Comparison of ENCODE assay signal across 10 mouse cellular contexts in genomic region chr19:59198161-59198560, GRCm38 (mm10). TPM values are rescaled to one million over a fixed set of nuclear protein-coding genes. Genes with fewer than 3 reads are reported as not detected.
A peak's percentile ranks its signal among the peaks of the same experiment; 100 is the strongest.
DNase-seq lines count a peak whose midpoint lies in the region; ATAC-seq and TF ChIP-seq lines count a peak whose summit lies in the region.
"Had no signal": no experiment of that assay in that cellular context is flagged by ENCODE, and none has a peak within 500 bp of the region (broad histone marks: within the 10 kb centered on the region; RNA-seq: fewer than 3 reads in every experiment).

No protein-coding gene starts in this region.

- no peak overlapping the region for H3K27ac ChIP-seq in intestine, postnatal 0 days (ENCODE audit: low read depth, low read length)
- no peak overlapping the region for H3K27ac ChIP-seq in intestine, embryonic 15.5 days
- H3K27ac ChIP-seq: heart, embryonic 13.5 days; neural tube, embryonic 12.5 days had no signal

- 37% methylated on average over 7 of the region's 7 CpGs for WGBS in intestine, postnatal 0 days
- WGBS in intestine, embryonic 15.5 days = 39% methylated on average over 7 of the region's 7 CpGs

- H3K9me3 ChIP-seq in intestine, postnatal 0 days (ENCODE audit: control insufficient read depth) = no peaks in the 10 kb centered on the region
- no peaks in the 10 kb centered on the region for H3K9me3 ChIP-seq in intestine, embryonic 15.5 days
- H3K9me3 ChIP-seq: neural tube, embryonic 12.5 days had no signal

- no peak overlapping the region for H3K4me3 ChIP-seq in intestine, postnatal 0 days (ENCODE audit: low read depth, low read length)
- H3K4me3 ChIP-seq in intestine, embryonic 15.5 days (replicated peaks) = no peak overlapping the region
- H3K4me3 ChIP-seq: heart, embryonic 13.5 days; neural tube, embryonic 12.5 days had no signal

- no peaks in the 10 kb centered on the region for H3K36me3 ChIP-seq in intestine, postnatal 0 days (ENCODE audit: control insufficient read depth, insufficient read depth)
- no peaks in the 10 kb centered on the region for H3K36me3 ChIP-seq in intestine, embryonic 15.5 days
- H3K36me3 ChIP-seq: heart, embryonic 13.5 days; neural tube, embryonic 12.5 days had no signal

- DNase-seq in MEL-GATA-1-ER (ENCODE audit: extremely low read depth, low read depth) = peak; percentile 10
- DNase-seq in c-Kit-positive CD71-positive TER-119-negative erythroid progenitor cells, embryonic 14.5 days (ENCODE audit: low read depth) = peak; percentile 33
- DNase-seq in induced T-regulatory cell, adult 2 months (ENCODE audit: low read depth) = peak; percentile 73
- peak; percentile 78 for DNase-seq in lung, postnatal 14 days
- DNase-seq in spleen, postnatal 14 days (ENCODE audit: low spot score in 2 of 2) = peak; percentile 24 to 44

- H3K4me1 ChIP-seq in intestine, postnatal 0 days (replicated peaks; ENCODE audit: control insufficient read depth, insufficient read depth, low read length) = no peaks in the 10 kb centered on the region
- peaks cover 8% of the 10 kb centered on the region for H3K4me1 ChIP-seq in intestine, embryonic 15.5 days (replicated peaks)
- H3K4me1 ChIP-seq: neural tube, embryonic 12.5 days had no signal

- no peak overlapping the region for H3K9ac ChIP-seq in intestine, postnatal 0 days (ENCODE audit: low read depth, low read length)
- no peak overlapping the region for H3K9ac ChIP-seq in intestine, embryonic 15.5 days
- H3K9ac ChIP-seq: heart, embryonic 13.5 days; neural tube, embryonic 12.5 days had no signal

- ATAC-seq in intestine, postnatal 0 days = no peak
- ATAC-seq in intestine, embryonic 15.5 days = no peak
- no peak for ATAC-seq in inflammation-experienced regulatory T-cells, adult 6 months

- H3K27me3 ChIP-seq in intestine, postnatal 0 days (replicated peaks; ENCODE audit: control insufficient read depth, insufficient read depth, low read length) = peaks cover 49% of the 10 kb centered on the region
- peaks cover 47% of the 10 kb centered on the region for H3K27me3 ChIP-seq in intestine, embryonic 15.5 days (replicated peaks)

- peak; percentile 91 for TF ChIP-seq CTCF in intestine, postnatal 0 days (IDR thresholded peaks at IDR 0.05; ENCODE audit: low read depth)

- no peak overlapping the region for H3K4me2 ChIP-seq in intestine, postnatal 0 days (replicated peaks; ENCODE audit: low read depth)
- no peak overlapping the region for H3K4me2 ChIP-seq in intestine, embryonic 15.5 days (replicated peaks)
- H3K4me2 ChIP-seq: heart, embryonic 13.5 days; neural tube, embryonic 12.5 days had no signal

RNA-seq across cellular contexts. Expression of gene Kcnk18, which starts 20.9 kb away (rescaled TPM):
- not detected in 2 replicates for polyA plus RNA-seq in intestine, postnatal 0 days (2015; fragmentation: Nextera tagmentation; extraction: Ambion mirVana)
- polyA plus RNA-seq in intestine, embryonic 15.5 days (2015; fragmentation: Nextera tagmentation; extraction: Ambion mirVana) = not detected in 2 replicates
- polyA plus RNA-seq in inflammation-experienced regulatory T-cells, adult 6 months (2017; shearing (Covaris generic)) = not detected
- polyA plus RNA-seq: heart, embryonic 13.5 days; neural tube, embryonic 12.5 days had no signal

RNA-seq across cellular contexts. Expression of gene Vax1, which starts 28.3 kb away (rescaled TPM):
- polyA plus RNA-seq in intestine, postnatal 0 days (2015; fragmentation: Nextera tagmentation; extraction: Ambion mirVana) = not detected in 2 replicates
- polyA plus RNA-seq in intestine, embryonic 15.5 days (2015; fragmentation: Nextera tagmentation; extraction: Ambion mirVana) = not detected in 2 replicates
- polyA plus RNA-seq in inflammation-experienced regulatory T-cells, adult 6 months (2017; shearing (Covaris generic)) = not detected
- polyA plus RNA-seq: heart, embryonic 13.5 days; neural tube, embryonic 12.5 days had no signal

Comparison
In these comparisons a context has a peak if more than half of its experiments do, and no peak if none do; other contexts are left out.
1. DNase-seq: peak in every context shown above with its lines; median percentile 78 in lung, postnatal 14 days; 73 in induced T-regulatory cell, adult 2 months; 34 in spleen, postnatal 14 days; 33 in c-Kit-positive CD71-positive TER-119-negative erythroid progenitor cells, embryonic 14.5 days; 10 in MEL-GATA-1-ER.